Mouse (Mus musculus) bone marrow macrophage, adult 2 months (primary cell): ENCODE data around the gene Sult5a1.

Experiments used
- CTCF ChIP-seq: IDR thresholded peaks from 2 replicates; pipeline ENCODE4 v1.5.1; 2012; ENCODE audit warnings: low read depth, mild to moderate bottlenecking, low read length, moderate library complexity
- POLR2A ChIP-seq: IDR thresholded peaks from 2 replicates; pipeline ENCODE4 v1.6.1; 2012; ENCODE audit warnings: mild to moderate bottlenecking, low read depth, low read length, borderline replicate concordance

DNA sequence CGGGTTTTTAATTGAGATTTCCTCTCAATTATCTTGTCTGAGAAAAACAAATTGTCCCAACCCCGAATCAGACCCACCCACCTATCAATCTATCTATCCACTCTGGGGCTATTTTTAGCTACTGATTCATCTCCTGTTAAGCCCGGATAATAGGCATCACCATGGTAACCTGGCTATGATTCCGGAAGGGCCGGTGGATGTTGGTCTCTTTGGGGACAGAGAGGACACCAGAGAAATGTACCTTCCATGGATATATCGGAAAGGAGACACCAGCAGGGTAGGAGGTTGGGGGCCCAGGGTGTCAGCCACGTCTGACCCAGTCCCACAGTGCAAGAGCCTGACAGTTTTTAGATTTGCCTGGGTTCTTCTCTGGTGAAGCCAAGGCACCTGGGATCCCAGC is 22.7 kb downstream of the Sult5a1 start:
- no peak for TF ChIP-seq CTCF
- TF ChIP-seq POLR2A: no peak
